Mouse (Mus musculus): ENCODE measurements at regions not wholly inside any gene's neighbourhood (a gene's known extent, or its start where the extent isn't known, plus 50 kb on each side); places are given as distances from the start of the nearest gene placed in this dataset.

GRCm38 (mm10) chrX:99548284-99549019, 77.4 kb upstream of the Pja1 start:
- DNase-seq (ENCODE audit: low spot score in 2 of 2) = no peak

- DNase-seq (ENCODE audit: low spot score in 2 of 2) = no peak
Measured at GRCm38 (mm10) chrX:99544410-99544809, 73.3 kb upstream of the Pja1 start.

GRCm38 (mm10) chrX:99541916-99542315, 70.8 kb upstream of the Pja1 start:
- no peak for DNase-seq (ENCODE audit: low spot score in 2 of 2)

- DNase-seq (ENCODE audit: low spot score in 2 of 2) = no peak
Measured at GRCm38 (mm10) chrX:99540087-99540576, 69.1 kb upstream of the Pja1 start.

- no peak for DNase-seq (ENCODE audit: low spot score in 2 of 2)
Measured at GRCm38 (mm10) chrX:99539684-99540083, 68.6 kb upstream of the Pja1 start.

- DNase-seq (ENCODE audit: low spot score in 2 of 2) = no peak
Measured at GRCm38 (mm10) chrX:99537814-99538213, 66.7 kb upstream of the Pja1 start.

GRCm38 (mm10) chrX:99534922-99535321, 63.8 kb upstream of the Pja1 start:
- no peak for DNase-seq (ENCODE audit: low spot score in 2 of 2)

- DNase-seq (ENCODE audit: low spot score in 2 of 2) = no peak
Measured at GRCm38 (mm10) chrX:99531154-99531553, 60.1 kb upstream of the Pja1 start.

GRCm38 (mm10) chrX:99530511-99530910, 59.4 kb upstream of the Pja1 start:
- DNase-seq (ENCODE audit: low spot score in 2 of 2) = no peak

- no peak for DNase-seq (ENCODE audit: low spot score in 2 of 2)
Measured at GRCm38 (mm10) chrX:99523306-99523705, 52.2 kb upstream of the Pja1 start.

GRCm38 (mm10) chrX:99522830-99523229, 51.8 kb upstream of the Pja1 start:
- DNase-seq (ENCODE audit: low spot score in 2 of 2) = peak; percentile 36 to 37

- DNase-seq (ENCODE audit: low spot score in 2 of 2) = no peak
Measured at GRCm38 (mm10) chrX:99522289-99522688, 51.2 kb upstream of the Pja1 start.

- DNase-seq (ENCODE audit: low spot score in 2 of 2) = no peak
Measured at GRCm38 (mm10) chrX:99521866-99522265, 50.8 kb upstream of the Pja1 start.
